ENCODE assay signal across 32 mouse cellular contexts in genomic region chr9:108454429-108454828, GRCm38 (mm10). TPM values are rescaled to one million over a fixed set of nuclear protein-coding genes. Genes with fewer than 3 reads are reported as not detected.
DNase-seq lines count a peak whose midpoint lies in the region; ATAC-seq and TF ChIP-seq lines count a peak whose summit lies in the region.
"Had no signal": no experiment of that assay in that cellular context is flagged by ENCODE, and none has a peak within 500 bp of the region (broad histone marks: within the 10 kb centered on the region; RNA-seq: fewer than 3 reads in every experiment).

No protein-coding gene starts in this region.

- H3K9me3 ChIP-seq in hindbrain, embryonic 14.5 days (ENCODE audit: control insufficient read depth, low read length) = no peaks in the 10 kb centered on the region
- H3K9me3 ChIP-seq in hindbrain, embryonic 13.5 days = no peaks in the 10 kb centered on the region
- no peaks in the 10 kb centered on the region for H3K9me3 ChIP-seq in midbrain, embryonic 13.5 days
- no peaks in the 10 kb centered on the region for H3K9me3 ChIP-seq in midbrain, embryonic 10.5 days (replicated peaks)
- no peaks in the 10 kb centered on the region for H3K9me3 ChIP-seq in MEL (replicated peaks; ENCODE audit: insufficient read depth, low read length)
- H3K9me3 ChIP-seq: embryonic facial prominence, embryonic 12.5 days; embryonic facial prominence, embryonic 15.5 days; heart, embryonic 12.5 days; heart, embryonic 15.5 days; hindbrain, embryonic 10.5 days; hindbrain, embryonic 15.5 days had no signal

- TF ChIP-seq EP300 in MEL (IDR thresholded peaks at IDR 0.05; ENCODE audit: low read depth in 1 of 2, low read length in 2 of 2) = peak; percentile 33 to 40; a peak in 2 of 4 replicates

- TF ChIP-seq CTCF in MEL (IDR thresholded peaks at IDR 0.05 in 2 of 3, conservative IDR thresholded peaks at IDR 0.05 in 1 of 3; ENCODE audit: control insufficient read depth in 1 of 3, insufficient read depth in 1 of 3, low read depth in 2 of 3, low read length in 3 of 3, poor library complexity in 1 of 3, severe bottlenecking in 1 of 3) = no peak

- H3K9ac ChIP-seq in hindbrain, embryonic 14.5 days = peak overlapping the region; percentile 0; the same call in 1 of the 2 replicates
- H3K9ac ChIP-seq in hindbrain, embryonic 13.5 days = no peak overlapping the region
- 0 out of 2 replicates have a peak overlapping the region, but pooled peaks have one; percentile 17 for H3K9ac ChIP-seq in midbrain, embryonic 13.5 days (replicated peaks)
- no peak overlapping the region; the same call in 1 of the 2 replicates for H3K9ac ChIP-seq in MEL (ENCODE audit: control insufficient read depth, low read depth, low read length, poor library complexity, severe bottlenecking)
- H3K9ac ChIP-seq: embryonic facial prominence, embryonic 12.5 days; embryonic facial prominence, embryonic 15.5 days; forebrain, postnatal 0 days; heart, embryonic 12.5 days; heart, embryonic 15.5 days; hindbrain, embryonic 15.5 days had no signal

- H3K4me2 ChIP-seq in hindbrain, embryonic 14.5 days (replicated peaks) = no peak overlapping the region
- H3K4me2 ChIP-seq in hindbrain, embryonic 13.5 days = no peak overlapping the region
- H3K4me2 ChIP-seq in midbrain, embryonic 13.5 days (replicated peaks) = no peak overlapping the region
- H3K4me2 ChIP-seq: embryonic facial prominence, embryonic 12.5 days; embryonic facial prominence, embryonic 15.5 days; heart, embryonic 12.5 days; heart, embryonic 15.5 days had no signal

- H3K79me2 ChIP-seq in MEL (ENCODE audit: control insufficient read depth, insufficient read depth, low read length, poor library complexity) = peaks cover 5% of the 10 kb centered on the region

- no peaks in the 10 kb centered on the region for H3K27me3 ChIP-seq in hindbrain, embryonic 14.5 days (ENCODE audit: control insufficient read depth, insufficient read depth, low read length)
- peaks cover 14% of the 10 kb centered on the region for H3K27me3 ChIP-seq in hindbrain, embryonic 13.5 days
- 0 out of 2 replicates have a peak, but pooled peaks cover 2% of the 10 kb centered on the region for H3K27me3 ChIP-seq in midbrain, embryonic 13.5 days
- peaks cover 10% of the 10 kb centered on the region for H3K27me3 ChIP-seq in midbrain, embryonic 10.5 days (ENCODE audit: low read depth, poor library complexity, severe bottlenecking)
- H3K27me3 ChIP-seq in MEL (ENCODE audit: control insufficient read depth in 1 of 2, insufficient read depth in 2 of 2, low read length in 2 of 2) = no peaks in the 10 kb centered on the region
- H3K27me3 ChIP-seq: embryonic facial prominence, embryonic 12.5 days; embryonic facial prominence, embryonic 15.5 days; heart, embryonic 12.5 days; heart, embryonic 15.5 days; hindbrain, embryonic 15.5 days; Patski had no signal

- H3K36me3 ChIP-seq in hindbrain, embryonic 14.5 days (replicated peaks; ENCODE audit: control insufficient read depth, insufficient read depth) = no peaks in the 10 kb centered on the region
- peaks cover 2% of the 10 kb centered on the region; the same call in 1 of the 2 replicates for H3K36me3 ChIP-seq in hindbrain, embryonic 13.5 days
- no peaks in the 10 kb centered on the region for H3K36me3 ChIP-seq in midbrain, embryonic 13.5 days
- H3K36me3 ChIP-seq in midbrain, embryonic 10.5 days = no peaks in the 10 kb centered on the region
- peaks cover 0 to 33% of the 10 kb centered on the region in 2 experiments; a peak in 2 of 4 replicates for H3K36me3 ChIP-seq in MEL (ENCODE audit: control insufficient read depth in 1 of 2, insufficient read depth in 2 of 2, low read length in 2 of 2)
- H3K36me3 ChIP-seq: embryonic facial prominence, embryonic 12.5 days; embryonic facial prominence, embryonic 15.5 days; heart, embryonic 12.5 days; heart, embryonic 15.5 days; hindbrain, embryonic 10.5 days; hindbrain, embryonic 15.5 days had no signal

- no peak for TF ChIP-seq POLR2A in MEL (IDR thresholded peaks at IDR 0.05; ENCODE audit: control insufficient read depth in 1 of 2, insufficient read depth in 1 of 2, low read depth in 1 of 2, low read length in 2 of 2, poor library complexity in 1 of 2)

- 86% methylated on average over 6 of the region's 6 CpGs for WGBS in hindbrain, embryonic 14.5 days
- WGBS in hindbrain, embryonic 13.5 days = 89% methylated on average over 6 of the region's 6 CpGs
- WGBS in midbrain, embryonic 13.5 days = 90% methylated on average over 6 of the region's 6 CpGs
- 91% methylated on average over 6 of the region's 6 CpGs for WGBS in midbrain, embryonic 10.5 days

- no peak for ATAC-seq in hindbrain, embryonic 14.5 days (ENCODE audit: low FRiP score)
- no peak for ATAC-seq in hindbrain, embryonic 13.5 days (ENCODE audit: low FRiP score)
- ATAC-seq in midbrain, embryonic 13.5 days = no peak
- ATAC-seq: forebrain, embryonic 14.5 days; forebrain, postnatal 0 days; Patski had no signal

- intact Hi-C loops in gastrocnemius, postnatal 36 days (cut with DNase I) = no loop called here

- peaks cover 38% of the 10 kb centered on the region for H3K4me1 ChIP-seq in hindbrain, embryonic 14.5 days (replicated peaks; ENCODE audit: control insufficient read depth, insufficient read depth, low read length)
- H3K4me1 ChIP-seq in hindbrain, embryonic 13.5 days (replicated peaks) = peaks cover 44% of the 10 kb centered on the region
- peaks cover 43% of the 10 kb centered on the region for H3K4me1 ChIP-seq in midbrain, embryonic 13.5 days (replicated peaks)
- peaks cover 39% of the 10 kb centered on the region for H3K4me1 ChIP-seq in midbrain, embryonic 10.5 days
- peaks cover 27 to 72% of the 10 kb centered on the region in 2 experiments for H3K4me1 ChIP-seq in MEL (ENCODE audit: control insufficient read depth in 1 of 2, insufficient read depth in 2 of 2, low read length in 2 of 2)

- no peak overlapping the region for H3K4me3 ChIP-seq in hindbrain, embryonic 14.5 days (replicated peaks; ENCODE audit: low read length)
- no peak overlapping the region for H3K4me3 ChIP-seq in hindbrain, embryonic 13.5 days
- no peak overlapping the region for H3K4me3 ChIP-seq in midbrain, embryonic 13.5 days (replicated peaks)
- no peak overlapping the region for H3K4me3 ChIP-seq in midbrain, embryonic 10.5 days
- peak overlapping the region in 1 of 2 experiments; percentile 3; a peak in 1 of 4 replicates for H3K4me3 ChIP-seq in MEL (ENCODE audit: control insufficient read depth in 1 of 2, insufficient read depth in 1 of 2, low read depth in 2 of 2, low read length in 2 of 2)
- H3K4me3 ChIP-seq: embryonic facial prominence, embryonic 12.5 days; embryonic facial prominence, embryonic 15.5 days; gastrocnemius, adult 2 months; heart, embryonic 12.5 days; heart, embryonic 15.5 days; hindbrain, embryonic 10.5 days; hindbrain, embryonic 15.5 days had no signal

- no peak for TF ChIP-seq RAD21 in MEL (IDR thresholded peaks at IDR 0.05; ENCODE audit: low read depth, low read length)

- no peak overlapping the region for H3K27ac ChIP-seq in hindbrain, embryonic 14.5 days
- H3K27ac ChIP-seq in hindbrain, embryonic 13.5 days = no peak overlapping the region
- H3K27ac ChIP-seq in midbrain, embryonic 13.5 days = no peak overlapping the region
- no peak overlapping the region for H3K27ac ChIP-seq in midbrain, embryonic 10.5 days (replicated peaks)
- H3K27ac ChIP-seq in MEL (ENCODE audit: control insufficient read depth, low read depth, low read length) = peak overlapping the region; percentile 37
- H3K27ac ChIP-seq: embryonic facial prominence, embryonic 12.5 days; gastrocnemius, adult 2 months; heart, embryonic 15.5 days; hindbrain, embryonic 10.5 days had no signal

- DNase-seq in hindbrain, embryonic 14.5 days (ENCODE audit: low spot score) = no peak
- DNase-seq in midbrain, embryonic 10.5 days (ENCODE audit: low spot score) = no peak
- no peak for DNase-seq in MEL (ENCODE audit: low read depth, low spot score)
- DNase-seq in gastrocnemius, postnatal 36 days = no peak
- DNase-seq: adrenal gland, adult 2 months; adrenal gland, postnatal 14 days; cerebellum, adult 11 months; cerebellum, adult 2 months; cerebellum, adult 9-11 months; cerebellum, postnatal 25 days; forebrain, postnatal 0 days; gastrocnemius, adult 2 months; gastrocnemius, postnatal 14 days; heart, adult 18-20 months; heart, postnatal 10 days; heart, postnatal 36 days had no signal

RNA-seq across cellular contexts. Expression of gene Ccdc71, which starts 5.9 kb away (rescaled TPM):
- polyA plus RNA-seq in hindbrain, embryonic 14.5 days (2014; fragmentation: Nextera tagmentation; extraction: Ambion mirVana) = 44.9 and 51.4 TPM in 2 replicates
- polyA plus RNA-seq in hindbrain, embryonic 13.5 days (2015; fragmentation: Nextera tagmentation; extraction: Ambion mirVana) = 58.0 and 59.4 TPM in 2 replicates
- polyA plus RNA-seq in midbrain, embryonic 13.5 days (2015; fragmentation: Nextera tagmentation; extraction: Ambion mirVana) = 59.7 and 63.5 TPM in 2 replicates
- 58.2 and 59.4 TPM in 2 replicates for polyA plus RNA-seq in midbrain, embryonic 10.5 days (2016; fragmentation: Nextera tagmentation; extraction: Ambion mirVana)
- 18.3 and 23.1 TPM in 2 replicates for total RNA-seq in MEL (2012; rRNA removed)
- 10 to 100 TPM in 1 of 2 experiments, not detected in 1; 39.9 TPM for polyA plus RNA-seq in MEL (2012; ENCODE audit: insufficient read depth in 1 of 2, insufficient read length in 2 of 2, low read depth in 1 of 2, low replicate concordance in 2 of 2, missing spikeins in 1 of 2)
- 10 to 100 TPM; 13.3 to 20.0 TPM for total RNA-seq in gastrocnemius, postnatal 36 days (2021)

RNA-seq across cellular contexts. Expression of gene Klhdc8b, which starts 7.0 kb away (rescaled TPM):
- 52.8 and 57.2 TPM in 2 replicates for polyA plus RNA-seq in hindbrain, embryonic 14.5 days (2014; fragmentation: Nextera tagmentation; extraction: Ambion mirVana)
- polyA plus RNA-seq in hindbrain, embryonic 13.5 days (2015; fragmentation: Nextera tagmentation; extraction: Ambion mirVana) = 66.4 and 69.1 TPM in 2 replicates
- polyA plus RNA-seq in midbrain, embryonic 13.5 days (2015; fragmentation: Nextera tagmentation; extraction: Ambion mirVana) = 75.7 and 84.8 TPM in 2 replicates
- polyA plus RNA-seq in midbrain, embryonic 10.5 days (2016; fragmentation: Nextera tagmentation; extraction: Ambion mirVana) = 43.1 and 52.1 TPM in 2 replicates
- 48.0 and 71.9 TPM in 2 replicates for total RNA-seq in MEL (2012; rRNA removed)
- 10 to 100 TPM; 57.3 to 77.2 TPM for polyA plus RNA-seq in MEL (2012; ENCODE audit: insufficient read depth in 1 of 2, insufficient read length in 2 of 2, low read depth in 1 of 2, low replicate concordance in 2 of 2, missing spikeins in 1 of 2)
- 1 to 10 TPM; 1.7 to 3.1 TPM for total RNA-seq in gastrocnemius, postnatal 36 days (2021)

RNA-seq across cellular contexts. Expression of gene BC048562, which starts 18.1 kb away (rescaled TPM):
- not detected in 2 replicates for polyA plus RNA-seq in hindbrain, embryonic 14.5 days (2014; fragmentation: Nextera tagmentation; extraction: Ambion mirVana)
- polyA plus RNA-seq in hindbrain, embryonic 13.5 days (2015; fragmentation: Nextera tagmentation; extraction: Ambion mirVana) = not detected in 2 replicates
- not detected in 2 replicates for polyA plus RNA-seq in midbrain, embryonic 13.5 days (2015; fragmentation: Nextera tagmentation; extraction: Ambion mirVana)
- not detected in 2 replicates for polyA plus RNA-seq in midbrain, embryonic 10.5 days (2016; fragmentation: Nextera tagmentation; extraction: Ambion mirVana)
- not detected in 2 replicates for total RNA-seq in MEL (2012; rRNA removed)
- not detected for polyA plus RNA-seq in MEL (2012; ENCODE audit: insufficient read depth in 1 of 2, insufficient read length in 2 of 2, low read depth in 1 of 2, low replicate concordance in 2 of 2, missing spikeins in 1 of 2)
- total RNA-seq in gastrocnemius, postnatal 36 days (2021) = not detected
- total RNA-seq: adrenal gland, adult 2 months; adrenal gland, postnatal 14 days; adrenal gland, postnatal 4 days; common myeloid progenitor, adult 5-6 weeks; ES-E14; forebrain, postnatal 0 days; gastrocnemius, adult 2 months; gastrocnemius, postnatal 14 days; heart, adult 18-20 months; heart, postnatal 10 days; heart, postnatal 36 days had no signal
- polyA plus RNA-seq: adrenal gland, adult 2 months; cerebellum, adult 2 months; embryonic facial prominence, embryonic 12.5 days; embryonic facial prominence, embryonic 15.5 days; forebrain, embryonic 11.5 days; forebrain, embryonic 14.5 days; forebrain, postnatal 0 days; frontal cortex, adult 2 months; gonadal fat pad, adult 2 months; heart, embryonic 12.5 days; heart, embryonic 15.5 days; hindbrain, embryonic 10.5 days; hindbrain, embryonic 15.5 days; Patski had no signal

RNA-seq across cellular contexts. Expression of gene Lamb2, which starts 25.1 kb away (rescaled TPM):
- polyA plus RNA-seq in hindbrain, embryonic 14.5 days (2014; fragmentation: Nextera tagmentation; extraction: Ambion mirVana) = 18.9 and 19.4 TPM in 2 replicates
- 20.9 and 21.6 TPM in 2 replicates for polyA plus RNA-seq in hindbrain, embryonic 13.5 days (2015; fragmentation: Nextera tagmentation; extraction: Ambion mirVana)
- 20.0 and 24.1 TPM in 2 replicates for polyA plus RNA-seq in midbrain, embryonic 13.5 days (2015; fragmentation: Nextera tagmentation; extraction: Ambion mirVana)
- 42.7 and 46.2 TPM in 2 replicates for polyA plus RNA-seq in midbrain, embryonic 10.5 days (2016; fragmentation: Nextera tagmentation; extraction: Ambion mirVana)
- 0.56 and 0.58 TPM in 2 replicates for total RNA-seq in MEL (2012; rRNA removed)
- under 1 TPM in 1 of 2 experiments, not detected in 1; 0.84 TPM for polyA plus RNA-seq in MEL (2012; ENCODE audit: insufficient read depth in 1 of 2, insufficient read length in 2 of 2, low read depth in 1 of 2, low replicate concordance in 2 of 2, missing spikeins in 1 of 2)
- total RNA-seq in gastrocnemius, postnatal 36 days (2021) = 100 to 1,000 TPM; 118 to 129 TPM

RNA-seq across cellular contexts. Expression of gene Ccdc36, which starts 26.1 kb away (rescaled TPM):
- polyA plus RNA-seq in hindbrain, embryonic 14.5 days (2014; fragmentation: Nextera tagmentation; extraction: Ambion mirVana) = 1.6 TPM in 2 replicates
- 1.0 and 1.2 TPM in 2 replicates for polyA plus RNA-seq in hindbrain, embryonic 13.5 days (2015; fragmentation: Nextera tagmentation; extraction: Ambion mirVana)
- 1.3 and 1.7 TPM in 2 replicates for polyA plus RNA-seq in midbrain, embryonic 13.5 days (2015; fragmentation: Nextera tagmentation; extraction: Ambion mirVana)
- 0.81 and 1.1 TPM in 2 replicates for polyA plus RNA-seq in midbrain, embryonic 10.5 days (2016; fragmentation: Nextera tagmentation; extraction: Ambion mirVana)
- total RNA-seq in MEL (2012; rRNA removed) = not detected in 2 replicates
- polyA plus RNA-seq in MEL (2012; ENCODE audit: insufficient read depth in 1 of 2, insufficient read length in 2 of 2, low read depth in 1 of 2, low replicate concordance in 2 of 2, missing spikeins in 1 of 2) = not detected
- not detected for total RNA-seq in gastrocnemius, postnatal 36 days (2021)
- total RNA-seq: adrenal gland, adult 2 months; adrenal gland, postnatal 14 days; gastrocnemius, adult 2 months; heart, adult 18-20 months; heart, postnatal 10 days; heart, postnatal 36 days had no signal
- polyA plus RNA-seq: adrenal gland, adult 2 months; Patski had no signal

Comparison
In these comparisons a context has a peak if more than half of its experiments do, and no peak if none do; other contexts are left out.
1. H3K9ac ChIP-seq: peak in hindbrain, embryonic 14.5 days (single experiment) and midbrain, embryonic 13.5 days (single experiment); none in hindbrain, embryonic 13.5 days (single experiment) and MEL (single experiment).